Mouse (Mus musculus) spleen, adult 12 weeks (tissue): ENCODE data around the gene Tfrc.
A peak's percentile ranks its signal among the peaks of the same experiment; 100 is the strongest.

Source experiments
- DNase-seq: peaks from one replicate; pipeline ENCODE4 v3.0.0; 2022; ENCODE audit warnings: low spot score

Gene Tfrc

GRCm38 (mm10) chr16:32669243-32669642, 60.5 kb downstream of the Tfrc start:
- no peak for DNase-seq

- peak; percentile 57 for DNase-seq
Measured at GRCm38 (mm10) chr16:32670354-32671124, 61.8 kb downstream of the Tfrc start.

- no peak for DNase-seq
Measured at GRCm38 (mm10) chr16:32671206-32671887, 62.6 kb downstream of the Tfrc start.

- DNase-seq = no peak
Measured at GRCm38 (mm10) chr16:32672250-32672649, 63.5 kb downstream of the Tfrc start.

- no peak for DNase-seq
Measured at GRCm38 (mm10) chr16:32672861-32673560, 64.3 kb downstream of the Tfrc start.

GRCm38 (mm10) chr16:32674121-32674740, 65.5 kb downstream of the Tfrc start:
- DNase-seq = no peak

DNA sequence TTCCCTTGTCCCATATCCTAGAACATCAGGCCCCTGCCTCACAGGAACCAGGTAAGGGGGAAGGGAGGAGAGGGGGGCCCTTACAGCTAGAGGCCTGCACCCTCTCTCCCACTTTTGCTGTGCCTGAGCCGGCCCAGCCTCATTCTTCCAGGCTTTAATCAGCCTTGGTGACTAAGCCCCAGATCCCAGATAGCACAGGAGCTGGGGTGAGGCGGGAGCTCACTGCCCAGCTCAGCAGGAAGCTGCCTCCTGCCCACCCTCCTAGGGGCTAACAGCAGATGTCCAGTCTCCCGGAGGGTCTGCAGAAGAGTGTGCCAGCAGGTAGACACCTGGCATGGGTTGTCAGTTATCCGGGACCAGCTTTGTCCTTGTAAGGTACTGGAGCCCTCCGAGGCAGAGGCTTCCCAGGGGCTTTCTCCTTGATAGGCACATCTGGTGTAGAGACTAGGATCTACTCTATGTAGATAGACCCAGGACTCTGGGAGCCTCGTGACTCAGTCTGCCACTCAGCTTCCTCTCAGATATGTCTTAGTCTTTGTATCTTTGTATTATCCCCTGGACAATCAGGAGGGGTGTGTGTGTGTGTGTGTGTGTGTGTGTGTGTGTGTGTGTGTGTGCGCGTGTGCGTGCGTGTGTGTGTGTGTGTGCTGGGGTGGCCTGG, 68.5 kb downstream of the Tfrc start:
- no peak for DNase-seq

DNA sequence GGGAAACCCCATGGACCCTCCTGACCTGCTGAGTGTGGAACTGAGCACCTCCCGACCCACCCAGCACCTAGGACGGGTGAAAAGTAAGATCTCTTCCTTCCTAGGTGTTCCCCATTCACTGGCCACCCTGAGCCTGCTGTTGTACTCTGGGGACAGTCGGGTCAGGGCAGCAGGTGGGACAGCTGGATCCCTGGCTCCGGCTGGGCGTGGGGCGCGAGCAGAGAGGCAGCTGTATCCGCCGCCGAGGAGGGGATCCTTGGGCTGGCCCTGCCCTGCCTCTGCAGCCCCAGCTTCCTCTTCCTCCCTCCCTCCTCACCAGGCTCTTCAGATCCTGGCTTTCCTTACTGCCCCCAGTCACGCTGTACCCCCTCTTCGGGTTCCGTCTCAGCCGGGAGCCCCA, 69.2 kb downstream of the Tfrc start:
- DNase-seq = no peak

- no peak for DNase-seq
Measured at GRCm38 (mm10) chr16:32678812-32679211, 70.1 kb downstream of the Tfrc start.

GRCm38 (mm10) chr16:32679976-32680375, 71.3 kb downstream of the Tfrc start:
- DNase-seq = no peak

DNA sequence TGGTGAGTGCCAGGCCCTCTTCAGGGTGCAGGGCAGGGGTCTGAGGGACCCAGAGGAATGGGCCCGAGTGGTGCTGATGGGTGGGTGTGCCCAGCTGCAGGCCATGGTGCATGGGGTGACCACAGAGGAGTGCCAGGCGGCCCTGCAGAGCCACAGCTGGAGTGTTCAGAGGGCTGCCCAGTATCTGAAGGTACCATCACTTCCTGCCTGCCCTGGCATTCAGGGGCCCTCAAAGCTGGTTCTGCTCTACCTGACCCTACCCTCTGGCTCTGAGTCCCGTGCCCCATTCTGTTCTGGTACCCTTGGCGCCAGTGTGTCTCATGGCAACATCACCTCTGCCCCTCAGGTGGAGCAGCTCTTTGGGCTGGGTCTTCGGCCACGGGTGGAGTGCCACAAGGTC, 72.1 kb downstream of the Tfrc start:
- DNase-seq = no peak

GRCm38 (mm10) chr16:32682194-32682593, 73.5 kb downstream of the Tfrc start:
- no peak for DNase-seq
